Mouse (Mus musculus): ENCODE measurements around the gene Phf23.
"Not testable (repeated sequence)": the region's sequence is repeated elsewhere in the genome, so short reads cannot be mapped to it uniquely, and the experiment has no call there.

Gene Phf23

DNA sequence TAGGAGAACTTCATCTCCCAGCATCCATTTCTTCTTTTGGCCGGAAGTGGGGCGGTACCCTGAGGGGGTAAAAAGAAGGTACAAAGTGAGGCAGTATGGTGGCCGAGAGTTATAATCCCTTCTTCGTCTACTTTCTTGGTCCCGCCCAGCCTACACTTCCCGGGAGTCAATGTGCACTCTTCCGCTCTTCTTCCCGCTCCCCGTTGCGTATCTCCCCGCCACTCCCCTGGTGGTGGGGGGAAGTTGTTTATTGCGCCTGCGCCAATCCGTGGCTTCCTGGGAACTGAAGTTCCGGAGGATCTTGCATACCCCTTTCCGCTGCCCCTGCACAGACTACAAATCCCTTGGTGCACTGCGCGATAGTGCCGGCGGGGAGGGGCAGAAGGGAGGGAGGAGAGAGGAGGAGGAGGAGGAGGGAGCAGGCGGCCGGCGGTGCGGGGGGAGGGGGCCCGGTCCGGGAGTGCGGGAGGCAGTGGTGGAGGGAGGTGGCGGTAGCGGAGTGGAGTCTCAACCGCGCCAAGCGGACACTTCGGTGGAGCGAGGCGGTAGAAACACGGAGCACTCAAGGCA, at the start of gene Phf23:
Gene Phf23 (plus strand): TSS at position 387 of the 570 bp plus-strand sequence.
- DNase-seq: peak; percentile 99

GRCm38 (mm10) chr11:69945997-69946891, 49.3 kb upstream of the Phf23 start:
- DNase-seq: no peak

GRCm38 (mm10) chr11:69947337-69948065, 48.1 kb upstream of the Phf23 start:
- DNase-seq: peak; percentile 64

GRCm38 (mm10) chr11:69948066-69948762, 47.4 kb upstream of the Phf23 start, which contains the start of gene Slc2a4:
Slc2a4 (minus strand) TSS chr11:69948188.
- DNase-seq: peak; percentile 91

DNA sequence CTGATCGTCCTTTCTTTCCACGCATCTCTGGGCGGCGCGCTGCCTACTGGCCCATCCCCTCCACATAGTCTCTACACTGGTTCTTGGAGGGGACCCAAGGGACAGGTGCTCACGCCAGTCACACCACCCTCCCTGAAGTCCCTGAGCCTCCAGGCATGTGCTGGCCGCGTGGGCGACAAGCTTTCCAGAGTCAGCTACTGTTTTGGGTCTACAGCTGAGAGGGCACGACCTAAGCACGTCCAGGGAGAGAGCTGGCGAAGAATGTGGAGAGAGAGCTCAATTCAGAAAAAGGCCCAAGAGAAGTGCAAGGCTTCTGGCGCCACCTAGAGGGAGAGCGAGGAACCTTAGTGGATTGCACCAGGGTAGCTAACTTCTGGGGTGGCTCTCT, 46.8 kb upstream of the Phf23 start:
- DNase-seq: peak; percentile 89

GRCm38 (mm10) chr11:69950807-69951459, 44.6 kb upstream of the Phf23 start:
- DNase-seq: no peak

- DNase-seq: no peak
Observed at GRCm38 (mm10) chr11:69952274-69952673, 43.3 kb upstream of the Phf23 start.

DNA sequence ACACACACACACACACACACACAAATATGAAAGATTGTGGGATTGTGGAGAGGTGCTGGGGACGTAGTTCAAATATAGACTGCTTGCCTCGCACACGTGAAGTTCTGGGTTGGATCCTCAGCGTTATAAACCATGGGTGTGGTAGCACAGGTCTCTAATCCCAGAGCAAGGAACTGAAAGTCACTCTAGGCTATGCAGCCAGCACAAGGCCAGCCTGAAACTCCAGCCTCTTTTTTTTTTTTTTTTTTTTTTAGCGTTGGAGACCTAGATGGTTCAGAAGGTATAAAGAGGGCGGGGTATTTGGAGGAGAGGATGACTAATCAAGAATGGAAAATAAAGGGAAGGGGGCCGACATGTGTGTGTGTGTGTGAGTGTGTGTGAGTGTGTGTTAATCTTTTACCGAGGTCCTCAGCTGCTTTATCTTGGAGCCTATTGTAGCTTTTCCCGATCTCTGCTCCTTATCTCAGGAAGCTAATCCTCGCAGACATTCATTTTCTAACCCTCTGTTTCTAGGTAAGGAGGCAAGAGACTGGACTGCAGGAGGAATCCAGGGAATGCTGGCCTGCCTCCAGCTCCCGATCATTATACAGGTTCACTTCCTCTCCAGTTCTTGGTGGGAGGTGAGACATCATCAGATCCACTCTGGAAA, 42.2 kb upstream of the Phf23 start:
- DNase-seq: no peak

DNA sequence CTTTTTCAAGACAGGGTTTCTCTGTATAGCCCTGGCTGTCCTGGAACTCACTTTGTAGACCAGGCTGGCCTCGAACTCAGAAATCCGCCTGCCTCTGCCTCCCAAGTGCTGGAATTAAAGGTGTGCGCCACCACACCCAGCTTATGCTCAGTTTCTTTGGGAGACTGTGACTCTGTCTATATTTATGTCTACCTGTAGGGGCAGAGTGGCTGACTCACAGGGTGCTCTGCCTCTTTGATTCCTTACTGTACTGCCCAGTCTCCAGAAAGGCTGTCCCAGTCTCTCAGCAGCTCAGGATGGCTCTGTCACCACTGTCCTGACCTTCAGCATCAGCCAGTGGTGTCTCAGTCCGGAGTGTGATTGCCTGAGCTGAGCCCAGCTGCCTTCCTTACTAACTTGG, 40.0 kb upstream of the Phf23 start:
- DNase-seq: not testable (repeated sequence)

DNA sequence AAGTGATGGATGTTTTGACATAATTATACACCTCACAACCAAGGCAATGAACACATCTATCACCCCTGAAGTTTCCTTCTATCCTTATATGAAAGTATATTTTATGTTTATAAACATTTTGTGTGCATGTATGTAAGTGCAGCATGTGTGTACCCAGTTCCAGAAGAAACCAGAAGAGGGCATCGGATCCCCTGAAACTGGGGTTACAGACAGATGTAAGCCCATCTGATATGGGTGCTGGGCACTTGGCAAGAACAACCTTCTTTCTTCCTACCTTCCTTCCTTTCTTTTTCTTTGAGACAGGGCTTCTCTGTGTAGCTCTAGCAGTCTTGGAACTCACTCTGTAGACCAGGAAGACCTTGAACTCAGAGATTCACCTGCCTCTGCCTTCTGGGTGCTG, 39.4 kb upstream of the Phf23 start:
- DNase-seq: no peak

GRCm38 (mm10) chr11:69960616-69961015, 35.0 kb upstream of the Phf23 start:
- DNase-seq: no peak

GRCm38 (mm10) chr11:69961841-69962240, 33.7 kb upstream of the Phf23 start:
- DNase-seq: no peak

GRCm38 (mm10) chr11:69964650-69965270, 30.8 kb upstream of the Phf23 start, which contains the start of gene Cldn7:
Cldn7 (plus strand) TSS chr11:69964779.
- no peak for DNase-seq

DNA sequence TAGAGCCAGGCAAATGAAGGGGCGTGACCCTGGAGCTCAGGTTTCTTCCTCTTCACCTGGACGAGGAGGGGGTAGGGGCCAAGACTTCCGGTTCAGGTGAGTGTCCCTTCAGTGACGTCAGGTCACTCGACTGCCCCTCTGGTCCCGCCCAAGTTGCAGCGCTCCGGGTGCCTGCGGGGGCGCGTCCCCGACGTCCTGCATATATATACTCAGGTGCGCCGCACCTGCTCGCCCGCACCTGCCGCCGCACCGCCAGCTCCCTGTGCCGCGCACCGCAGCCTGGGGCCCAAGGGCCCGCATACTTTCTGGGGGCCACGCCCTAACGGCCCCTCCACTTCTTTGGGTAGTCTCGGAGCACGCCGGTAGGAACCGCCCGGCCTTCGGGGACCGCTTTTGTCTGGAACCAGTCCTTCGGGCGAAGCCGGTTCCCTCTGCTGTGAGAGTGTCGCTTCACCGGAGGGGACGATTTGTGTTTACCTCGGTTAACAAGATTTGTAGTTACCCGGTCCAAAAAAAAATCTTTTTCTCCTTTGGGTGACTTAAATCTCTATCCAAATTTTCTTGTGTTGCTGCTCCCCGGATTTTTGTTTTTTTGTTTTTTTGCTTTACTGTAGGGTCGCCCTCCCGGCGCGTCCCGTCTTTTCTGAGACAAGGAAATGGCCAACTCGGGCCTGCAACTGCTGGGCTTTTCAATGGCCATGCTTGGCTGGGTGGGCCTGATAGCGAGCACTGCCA, 30.1 kb upstream of the Phf23 start:
- peak; percentile 80 for DNase-seq

DNA sequence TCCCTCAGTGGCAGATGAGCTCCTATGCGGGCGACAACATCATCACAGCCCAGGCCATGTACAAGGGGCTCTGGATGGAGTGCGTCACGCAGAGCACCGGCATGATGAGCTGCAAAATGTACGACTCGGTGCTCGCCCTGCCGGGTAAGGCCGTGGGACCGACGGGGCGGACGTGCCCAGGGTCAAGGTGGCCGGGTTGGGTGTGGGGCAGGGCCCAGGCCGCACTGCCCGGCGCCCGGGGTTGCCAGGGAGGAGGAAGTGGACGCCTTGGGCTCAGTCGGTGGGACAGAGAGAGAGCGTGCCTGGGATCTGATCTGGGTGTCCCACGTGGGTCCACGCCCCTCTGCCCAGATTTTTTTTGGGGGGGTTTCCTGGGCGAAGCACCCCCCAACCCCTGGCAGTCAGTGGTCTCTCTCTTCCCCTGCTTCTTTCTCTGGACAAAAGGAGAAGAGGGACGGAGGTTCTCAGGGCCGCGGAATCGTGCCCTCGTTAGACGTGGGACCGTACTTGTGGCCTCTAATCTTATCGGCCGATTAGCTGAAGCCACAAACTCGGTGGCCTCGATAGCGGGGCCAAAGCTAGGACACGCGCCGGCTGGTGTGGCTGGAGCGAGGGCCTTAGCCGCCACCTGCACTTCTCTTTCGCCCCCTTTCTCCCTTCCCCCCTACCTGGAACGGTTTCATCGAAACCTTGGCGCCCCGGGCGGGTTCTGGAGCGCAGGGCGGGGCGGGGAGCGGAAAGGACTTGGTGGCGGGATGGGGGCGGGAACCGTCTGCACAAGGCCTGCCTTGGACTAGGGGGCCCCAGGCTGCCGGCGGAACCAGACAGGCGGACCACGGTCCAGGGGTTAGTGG, 29.3 kb upstream of the Phf23 start:
- DNase-seq: peak; percentile 60

DNA sequence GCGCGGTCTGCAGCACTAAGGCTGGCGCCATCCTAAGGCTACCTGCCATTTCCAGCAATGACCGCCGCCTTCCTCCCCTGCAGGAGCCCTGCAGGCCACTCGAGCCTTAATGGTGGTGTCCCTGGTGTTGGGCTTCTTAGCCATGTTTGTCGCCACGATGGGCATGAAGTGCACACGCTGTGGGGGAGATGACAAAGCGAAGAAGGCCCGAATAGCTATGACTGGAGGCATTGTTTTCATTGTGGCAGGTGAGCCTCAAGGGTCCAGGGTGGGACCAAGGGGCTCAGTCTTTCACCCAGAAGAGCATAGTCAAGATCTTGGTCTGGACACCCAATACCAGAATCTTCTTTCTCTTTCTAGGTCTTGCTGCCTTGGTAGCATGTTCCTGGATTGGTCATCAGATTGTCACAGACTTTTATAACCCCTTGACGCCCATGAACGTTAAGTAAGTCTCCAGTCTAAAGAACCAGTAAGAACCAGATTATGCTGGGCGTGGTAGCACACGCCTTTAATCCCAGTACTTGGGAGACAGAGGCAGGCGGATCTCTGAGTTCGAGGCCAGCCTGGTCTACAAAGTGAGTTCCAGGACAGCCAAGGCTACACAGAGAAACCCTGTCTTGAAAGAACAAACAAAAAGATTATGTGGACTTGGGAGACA, 28.6 kb upstream of the Phf23 start:
- no peak for DNase-seq

GRCm38 (mm10) chr11:69968793-69969192, 26.8 kb upstream of the Phf23 start:
- DNase-seq: no peak

GRCm38 (mm10) chr11:69970222-69970621, 25.4 kb upstream of the Phf23 start:
- no peak for DNase-seq

- no peak for DNase-seq
Observed at GRCm38 (mm10) chr11:69970775-69971174, 24.8 kb upstream of the Phf23 start.
